Comparison of ENCODE assay signal across 11 mouse cellular contexts in the genomic region with DNA sequence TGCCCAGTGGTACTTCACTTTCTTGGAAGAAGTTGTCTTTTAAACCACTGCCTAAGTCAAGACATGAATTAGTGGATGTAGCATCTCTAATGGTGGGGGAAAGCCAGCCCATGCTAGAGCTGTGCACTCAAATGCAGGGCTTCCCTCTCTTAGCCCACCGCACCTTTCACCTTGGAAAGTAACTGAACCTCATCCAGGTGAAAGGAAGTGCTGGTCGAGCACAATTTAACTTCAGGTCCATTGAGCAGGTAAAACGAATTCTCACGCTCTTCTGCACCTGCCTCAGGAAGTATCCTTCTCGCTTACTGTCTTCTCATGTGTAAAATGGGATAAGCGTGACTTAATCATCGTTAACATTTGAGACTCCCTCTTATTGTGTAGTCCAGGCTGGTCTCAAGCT.
"Had no signal": no experiment of that assay in that cellular context is flagged by ENCODE, and none has a peak within 500 bp of the region (broad histone marks: within the 10 kb centered on the region; RNA-seq: fewer than 3 reads in every experiment).

No protein-coding gene starts in this region.

- H3K36me3 ChIP-seq: midbrain, embryonic 12.5 days; neural tube, embryonic 13.5 days; stomach, embryonic 15.5 days had no signal

- H3K4me1 ChIP-seq: stomach, embryonic 15.5 days had no signal

- H3K9ac ChIP-seq: midbrain, embryonic 12.5 days; neural tube, embryonic 13.5 days; stomach, embryonic 15.5 days had no signal

- H3K4me2 ChIP-seq: midbrain, embryonic 12.5 days; neural tube, embryonic 13.5 days; stomach, embryonic 15.5 days had no signal

- ATAC-seq: intestine, embryonic 16.5 days; midbrain, embryonic 16.5 days had no signal

- H3K4me3 ChIP-seq: midbrain, embryonic 12.5 days; neural tube, embryonic 13.5 days; stomach, embryonic 15.5 days had no signal

- H3K27ac ChIP-seq: midbrain, embryonic 12.5 days; neural tube, embryonic 13.5 days; stomach, embryonic 15.5 days had no signal

- DNase-seq: layer of hippocampus, adult 9-11 months; layer of hippocampus, postnatal 36 days; liver; retina, postnatal 1 day; right cerebral cortex, postnatal 4 days; thymus, postnatal 36 days had no signal

- H3K9me3 ChIP-seq: midbrain, embryonic 12.5 days; neural tube, embryonic 13.5 days; stomach, embryonic 15.5 days had no signal
